Mouse (Mus musculus): Measurements from ENCODE around the gene Calcoco2. TPM values are rescaled to one million over a fixed set of nuclear protein-coding genes. Genes with fewer than 3 reads are reported as not detected.

Calcoco2 gene
- polyA plus RNA-seq, 1 experiment from 2014 or later, result not detected

DNA sequence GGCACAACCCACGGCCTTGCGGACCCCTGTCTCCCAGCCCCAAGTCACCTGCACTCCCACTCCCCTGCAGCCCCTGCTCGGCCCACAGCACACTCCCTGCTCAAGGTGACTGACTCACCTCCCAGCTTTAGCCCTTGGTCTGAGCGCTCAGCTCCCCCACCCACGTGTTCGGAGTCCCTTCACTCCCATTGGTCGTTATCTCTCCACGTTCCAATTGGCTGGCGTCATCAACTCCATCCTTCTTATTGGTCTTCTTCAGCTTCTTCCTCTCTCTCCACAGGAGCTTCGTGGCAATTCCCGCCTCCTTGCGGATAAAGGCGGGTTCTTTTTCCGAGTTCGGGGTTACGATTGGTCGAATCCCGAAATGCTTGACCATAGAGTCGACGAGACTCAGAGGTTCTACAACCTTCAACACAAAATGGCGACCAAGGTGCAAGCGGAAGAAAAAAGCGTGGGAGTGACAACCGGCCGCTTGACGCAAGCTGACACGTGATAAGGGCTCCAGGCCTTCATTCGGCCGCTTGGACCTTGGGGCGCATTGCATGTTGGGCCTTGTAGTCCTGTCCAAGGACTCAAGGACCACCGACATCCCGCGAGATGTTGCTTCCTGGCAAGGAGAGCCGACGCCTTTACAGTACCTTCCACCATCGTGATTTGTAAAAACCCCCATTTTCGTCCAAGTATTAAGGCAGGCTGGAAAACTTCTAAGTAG, 36.1 kb downstream of the Calcoco2 start, which contains the start of gene Atp5g1:
TSS of gene Atp5g1 (minus strand) at position 162 of the 712 bp plus-strand sequence.
- Histone ChIP-seq H3K9ac (replicated peaks) (peak within 1 kb of the TSS; percentile 89), H3K4me1 (ENCODE audit: insufficient read depth) (peaks cover 16% of the 10 kb centered on the region), H3K27me3 (ENCODE audit: insufficient read depth, low read length) (no peaks in the 10 kb centered on the region), H3K9me3 (ENCODE audit: low read length) (no peaks in the 10 kb centered on the region), H3K4me3 (ENCODE audit: low read depth, low read length) (peak within 1 kb of the TSS; percentile 87), H3K4me2 (ENCODE audit: low read depth, low read length) (peak within 1 kb of the TSS; percentile 96), H3K36me3 (replicated peaks; ENCODE audit: insufficient read depth, low read length) (peaks cover 4% of the 10 kb centered on the region), H3K27ac (ENCODE audit: low read depth) (peak within 1 kb of the TSS; percentile 93)
- ATAC-seq (peak; percentile 96), DNase-seq (peak; percentile 95)
- whole genome bisulfite sequencing (ENCODE audit: insufficient replicate concordance), result under 1% methylated on average over 37 of the region's 37 CpGs
- peak; percentile 66; the same call in 1 of the 2 replicates for TF ChIP-seq EP300 (IDR thresholded peaks at IDR 0.05; ENCODE audit: low read depth)
- TF ChIP-seq CTCF (IDR thresholded peaks at IDR 0.05; ENCODE audit: low read depth), result no peak

GRCm38 (mm10) chr11:96075177-96075508, 36.6 kb downstream of the Calcoco2 start:
- peak overlapping the region; percentile 87 for H3K4me3 ChIP-seq (ENCODE audit: low read depth, low read length)
- H3K4me2 ChIP-seq (ENCODE audit: low read depth, low read length), result peak overlapping the region; percentile 96
- TF ChIP-seq CTCF (IDR thresholded peaks at IDR 0.05; ENCODE audit: low read depth), result no peak
- DNase-seq (no peak), ATAC-seq (peak; percentile 0; the same call in 1 of the 2 replicates)
- H3K9ac ChIP-seq (replicated peaks), result peak overlapping the region; percentile 89
- no peaks in the 10 kb centered on the region for H3K9me3 ChIP-seq (ENCODE audit: low read length)
- peak overlapping the region; percentile 93 for H3K27ac ChIP-seq (ENCODE audit: low read depth)
- peaks cover 16% of the 10 kb centered on the region for H3K4me1 ChIP-seq (ENCODE audit: insufficient read depth)
- H3K27me3 ChIP-seq (ENCODE audit: insufficient read depth, low read length), result no peaks in the 10 kb centered on the region
- peaks cover 6% of the 10 kb centered on the region for H3K36me3 ChIP-seq (replicated peaks; ENCODE audit: insufficient read depth, low read length)
- WGBS (ENCODE audit: insufficient replicate concordance), result 0% methylated on average over 15 of the region's 15 CpGs

DNA sequence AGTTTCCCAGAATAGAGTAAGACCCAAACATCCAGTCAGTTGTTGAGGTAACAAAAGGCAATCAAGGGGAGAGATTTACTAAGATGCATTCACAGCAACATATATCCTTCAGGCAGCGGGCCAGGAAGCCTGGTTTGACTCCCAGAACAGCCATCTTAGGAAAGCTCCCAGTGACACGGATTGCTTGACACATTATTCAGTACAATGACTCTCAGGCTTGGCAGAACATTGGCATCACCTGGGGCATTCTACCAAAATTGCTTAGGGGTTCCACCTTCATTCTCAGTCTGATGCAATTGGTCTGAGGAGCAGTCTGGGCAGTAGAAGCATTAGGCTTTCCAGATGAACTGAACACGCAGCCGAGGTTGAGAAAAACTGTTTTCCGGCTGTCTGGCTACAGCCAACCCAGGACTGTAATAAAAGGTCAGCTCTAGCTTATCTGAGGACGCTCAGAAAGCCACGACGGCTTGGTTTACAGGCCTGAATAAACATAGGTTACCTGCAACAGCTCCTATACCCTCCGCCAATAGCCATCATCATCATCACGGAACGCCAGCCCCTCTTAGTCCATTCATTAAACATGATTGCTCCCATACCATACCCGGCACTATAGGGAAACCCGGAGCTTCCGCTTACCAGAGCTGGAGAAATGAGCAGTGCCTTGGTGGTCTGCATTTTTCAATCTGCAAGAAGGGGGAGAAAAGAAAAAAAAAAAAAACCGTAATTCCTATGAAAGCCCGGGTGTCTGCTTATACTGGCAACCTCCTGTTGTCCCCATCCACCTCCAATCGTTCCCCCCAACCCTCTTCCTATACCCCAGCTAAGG, 37.2 kb downstream of the Calcoco2 start:
- H3K27ac ChIP-seq (ENCODE audit: low read depth), result peak overlapping the region; percentile 93
- no peak for ATAC-seq
- no peak for TF ChIP-seq EP300 (IDR thresholded peaks at IDR 0.05; ENCODE audit: low read depth)
- TF ChIP-seq CTCF (IDR thresholded peaks at IDR 0.05; ENCODE audit: low read depth), result no peak
- no peaks in the 10 kb centered on the region for H3K27me3 ChIP-seq (ENCODE audit: insufficient read depth, low read length)
- no peaks in the 10 kb centered on the region for H3K9me3 ChIP-seq (ENCODE audit: low read length)
- H3K4me1 ChIP-seq (ENCODE audit: insufficient read depth), result peaks cover 16% of the 10 kb centered on the region
- peaks cover 9% of the 10 kb centered on the region for H3K36me3 ChIP-seq (replicated peaks; ENCODE audit: insufficient read depth, low read length)
- H3K4me2 ChIP-seq (ENCODE audit: low read depth, low read length), result peak overlapping the region; percentile 96
- 10% methylated on average over 17 of the region's 17 CpGs for WGBS (ENCODE audit: insufficient replicate concordance)
- peak overlapping the region; percentile 89 for H3K9ac ChIP-seq (replicated peaks)
- peak; percentile 16 for DNase-seq
- H3K4me3 ChIP-seq (ENCODE audit: low read depth, low read length), result peak overlapping the region; percentile 87

DNA sequence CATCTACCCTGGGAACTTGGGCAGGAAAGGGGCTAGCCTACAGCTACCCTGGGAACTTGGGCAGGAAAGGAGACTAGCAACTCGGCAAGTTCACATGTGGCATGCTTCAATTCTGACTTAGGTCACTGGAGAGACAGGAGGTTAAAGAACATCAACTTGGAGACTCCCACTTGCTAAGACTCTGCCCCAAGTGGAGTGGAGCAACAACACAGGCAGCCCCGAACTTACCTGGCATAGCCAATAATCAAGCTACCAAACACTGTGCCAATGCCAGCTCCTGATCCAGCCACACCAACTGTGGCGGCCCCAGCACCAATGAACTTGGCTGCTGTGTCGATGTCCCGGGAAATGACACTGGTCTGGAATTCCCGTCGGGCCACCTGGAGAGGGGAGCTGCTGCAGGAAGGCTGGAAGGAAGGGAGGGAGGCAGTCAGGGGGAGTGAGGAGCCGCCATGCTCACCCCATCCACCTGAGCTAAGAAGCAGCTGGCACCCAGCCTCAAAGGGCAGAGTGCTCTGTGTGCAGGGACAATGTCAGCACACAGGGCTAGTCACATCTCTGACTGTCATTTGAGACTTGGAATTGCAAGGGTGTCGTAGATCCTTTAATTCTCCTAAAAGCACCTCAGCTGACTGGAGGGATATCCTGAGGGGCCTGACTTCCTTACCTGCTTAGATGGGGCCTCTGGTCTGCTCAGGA, 38.3 kb downstream of the Calcoco2 start:
- no peak for TF ChIP-seq EP300 (IDR thresholded peaks at IDR 0.05; ENCODE audit: low read depth)
- no peak for TF ChIP-seq CTCF (IDR thresholded peaks at IDR 0.05; ENCODE audit: low read depth)
- Histone ChIP-seq H3K9me3 (ENCODE audit: low read length) (no peaks in the 10 kb centered on the region), H3K9ac (replicated peaks) (peak overlapping the region; percentile 89; the same call in 1 of the 2 replicates), H3K4me1 (ENCODE audit: insufficient read depth) (peaks cover 16% of the 10 kb centered on the region), H3K4me3 (ENCODE audit: low read depth, low read length) (peak overlapping the region; percentile 87; the same call in 1 of the 2 replicates), H3K36me3 (replicated peaks; ENCODE audit: insufficient read depth, low read length) (peaks cover 9% of the 10 kb centered on the region), H3K27ac (ENCODE audit: low read depth) (peak overlapping the region; percentile 93; the same call in 1 of the 2 replicates), H3K4me2 (ENCODE audit: low read depth, low read length) (peak overlapping the region; percentile 96), H3K27me3 (ENCODE audit: insufficient read depth, low read length) (no peaks in the 10 kb centered on the region)
- WGBS (ENCODE audit: insufficient replicate concordance), result 69% methylated on average over 6 of the region's 9 CpGs
- DNase-seq (no peak), ATAC-seq (no peak)

DNA sequence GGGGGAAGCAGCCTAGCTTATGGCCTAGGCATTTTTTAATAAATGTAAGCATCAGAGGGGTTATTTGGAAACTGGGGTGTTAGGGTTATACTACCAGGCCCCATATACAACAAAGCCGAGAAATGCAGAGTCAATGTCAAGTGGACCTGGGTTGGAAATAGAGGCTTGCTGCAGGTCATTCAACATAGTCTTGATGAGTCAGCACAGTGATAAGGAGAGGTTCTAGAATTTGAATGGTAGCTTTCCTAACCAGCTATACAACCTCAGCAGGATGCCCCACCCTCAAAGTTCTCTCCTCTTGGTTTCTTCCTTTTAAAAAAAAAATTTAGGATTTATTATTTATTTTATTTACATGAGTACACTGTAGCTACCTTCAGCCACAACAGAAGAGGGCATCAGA, 40.8 kb downstream of the Calcoco2 start:
- TF ChIP-seq EP300 (IDR thresholded peaks at IDR 0.05; ENCODE audit: low read depth), result no peak
- TF ChIP-seq CTCF (IDR thresholded peaks at IDR 0.05; ENCODE audit: low read depth), result no peak
- no peak overlapping the region for H3K4me2 ChIP-seq (ENCODE audit: low read depth, low read length)
- no peak overlapping the region for H3K9ac ChIP-seq (replicated peaks)
- ATAC-seq (no peak), DNase-seq (no peak)
- peaks cover 9% of the 10 kb centered on the region for H3K36me3 ChIP-seq (replicated peaks; ENCODE audit: insufficient read depth, low read length)
- H3K9me3 ChIP-seq (ENCODE audit: low read length), result no peaks in the 10 kb centered on the region
- H3K27me3 ChIP-seq (ENCODE audit: insufficient read depth, low read length), result no peaks in the 10 kb centered on the region
- H3K27ac ChIP-seq (ENCODE audit: low read depth), result no peak overlapping the region
- no peak overlapping the region for H3K4me3 ChIP-seq (ENCODE audit: low read depth, low read length)
- H3K4me1 ChIP-seq (ENCODE audit: insufficient read depth), result peaks cover 12% of the 10 kb centered on the region
- WGBS (ENCODE audit: insufficient replicate concordance), result 88% methylated on average over 1 of the region's 1 CpGs

GRCm38 (mm10) chr11:96070353-96070752, 41.4 kb downstream of the Calcoco2 start:
- ATAC-seq, result no peak
- H3K9me3 ChIP-seq (ENCODE audit: low read length), result no peaks in the 10 kb centered on the region
- no peak for DNase-seq
- H3K9ac ChIP-seq (replicated peaks), result no peak overlapping the region
- no peaks in the 10 kb centered on the region for H3K27me3 ChIP-seq (ENCODE audit: insufficient read depth, low read length)
- H3K4me2 ChIP-seq (ENCODE audit: low read depth, low read length), result no peak overlapping the region
- H3K4me3 ChIP-seq (ENCODE audit: low read depth, low read length), result no peak overlapping the region
- peaks cover 9% of the 10 kb centered on the region for H3K36me3 ChIP-seq (replicated peaks; ENCODE audit: insufficient read depth, low read length)
- no peak overlapping the region for H3K27ac ChIP-seq (ENCODE audit: low read depth)
- TF ChIP-seq CTCF (IDR thresholded peaks at IDR 0.05; ENCODE audit: low read depth) (no peak), EP300 (IDR thresholded peaks at IDR 0.05; ENCODE audit: low read depth) (no peak)
- H3K4me1 ChIP-seq (ENCODE audit: insufficient read depth), result peaks cover 17% of the 10 kb centered on the region
- 89% methylated on average over 7 of the region's 7 CpGs for WGBS (ENCODE audit: insufficient replicate concordance)

All from liver, postnatal 0 days (tissue).